Mouse (Mus musculus) embryonic facial prominence, embryonic 13.5 days (tissue): ENCODE data around the gene Dab1. TPM values are rescaled to one million over a fixed set of nuclear protein-coding genes. Genes with fewer than 3 reads are reported as not detected.

Experiments used
- ATAC-seq: fragments of 200-750 bp; cut with Nextera tagmentation; 2 replicates; pipeline ENCODE4 v1.8.0; 2017; ENCODE audit warnings: low read depth; ENCODE audit not compliant: insufficient number of reproducible peaks, insufficient read depth, low FRiP score, low TSS enrichment
- H3K27ac ChIP-seq: fragments of 300-500 bp; sonication (generic); 2 replicates; pipeline ENCODE4 v1.5.1; 2015; ENCODE audit warnings: moderate library complexity, mild to moderate bottlenecking, inconsistent platforms
- H3K27me3 ChIP-seq: fragments of 300-500 bp; sonication (generic); 2 replicates; pipeline ENCODE4 v1.6.1; 2015; ENCODE audit warnings: mild to moderate bottlenecking, inconsistent platforms
- H3K36me3 ChIP-seq: fragments of 300-500 bp; sonication (generic); 2 replicates; pipeline ENCODE4 v1.6.1; 2015; ENCODE audit warnings: mild to moderate bottlenecking, inconsistent platforms
- H3K4me1 ChIP-seq: fragments of 300-500 bp; sonication (generic); 2 replicates; pipeline ENCODE4 v1.6.1; 2015; ENCODE audit warnings: inconsistent platforms
- H3K4me2 ChIP-seq: fragments of 300-500 bp; sonication (generic); 2 replicates; pipeline ENCODE4 v1.6.1; 2015; ENCODE audit warnings: moderate library complexity, mild to moderate bottlenecking, inconsistent platforms
- H3K4me3 ChIP-seq: fragments of 300-500 bp; sonication (generic); 2 replicates; pipeline ENCODE4 v1.5.1; 2015; ENCODE audit warnings: mild to moderate bottlenecking, inconsistent platforms
- H3K9ac ChIP-seq: fragments of 300-500 bp; sonication (generic); 2 replicates; pipeline ENCODE4 v1.6.1; 2015; ENCODE audit warnings: mild to moderate bottlenecking, inconsistent platforms
- H3K9me3 ChIP-seq: fragments of 300-500 bp; sonication (generic); 2 replicates; pipeline ENCODE4 v1.6.1; 2016; ENCODE audit warnings: inconsistent platforms
- WGBS: fragments of 180-500 bp; shearing (Covaris S2); methylation state at CpG from one replicate; pipeline ENCODE4 v1.1.7; 2015; ENCODE audit warnings: mixed read lengths; 5-methylcytosine and 5-hydroxymethylcytosine counted together
- polyA plus RNA-seq: library from polyadenylated mRNA; unstranded; fragments of >200 nt; fragmentation: Nextera tagmentation; extraction: Ambion mirVana; gene quantifications from 2 replicates; pipeline ENCODE4 v1.2.1, GENCODE M21; 2015

The Dab1 gene
- polyA plus RNA-seq, 1 experiment from 2014 or later: 17.3 TPM

- ATAC-seq: no peak
- Histone ChIP-seq H3K27ac (no peak overlapping the region), H3K36me3 (no peaks in the 10 kb centered on the region), H3K4me1 (no peaks in the 10 kb centered on the region), H3K27me3 (no peaks in the 10 kb centered on the region), H3K4me3 (no peak overlapping the region), H3K4me2 (no peak overlapping the region), H3K9me3 (no peaks in the 10 kb centered on the region), H3K9ac (no peak overlapping the region)
- 30% methylated on average over 5 of the region's 5 CpGs for WGBS
These were observed 307.5 kb downstream of the Dab1 start for GRCm38 (mm10) chr4:103926682-103927081.

- Histone ChIP-seq H3K9ac (no peak overlapping the region), H3K4me1 (no peaks in the 10 kb centered on the region), H3K27me3 (no peaks in the 10 kb centered on the region), H3K4me2 (no peak overlapping the region), H3K27ac (no peak overlapping the region), H3K9me3 (no peaks in the 10 kb centered on the region), H3K36me3 (no peaks in the 10 kb centered on the region), H3K4me3 (no peak overlapping the region)
- ATAC-seq: no peak
These were observed 310.5 kb downstream of the Dab1 start for GRCm38 (mm10) chr4:103929631-103930030.

- 66% methylated on average over 3 of the region's 3 CpGs for WGBS
- H3K9ac ChIP-seq: no peak overlapping the region
- H3K4me3 ChIP-seq: no peak overlapping the region
- H3K27me3 ChIP-seq: no peaks in the 10 kb centered on the region
- no peaks in the 10 kb centered on the region for H3K36me3 ChIP-seq
- H3K9me3 ChIP-seq: no peaks in the 10 kb centered on the region
- H3K4me1 ChIP-seq: no peaks in the 10 kb centered on the region
- H3K4me2 ChIP-seq: no peak overlapping the region
- no peak for ATAC-seq
- no peak overlapping the region for H3K27ac ChIP-seq
These were observed 315.2 kb downstream of the Dab1 start for GRCm38 (mm10) chr4:103934364-103934763.

GRCm38 (mm10) chr4:103948255-103948654 lies 329.1 kb downstream of the Dab1 start:
- H3K4me2 ChIP-seq: no peak overlapping the region
- no peaks in the 10 kb centered on the region for H3K27me3 ChIP-seq
- ATAC-seq: no peak
- WGBS: 81% methylated on average over 3 of the region's 3 CpGs
- H3K9ac ChIP-seq: no peak overlapping the region
- H3K4me1 ChIP-seq: no peaks in the 10 kb centered on the region
- no peaks in the 10 kb centered on the region for H3K9me3 ChIP-seq
- no peak overlapping the region for H3K27ac ChIP-seq
- no peaks in the 10 kb centered on the region for H3K36me3 ChIP-seq
- H3K4me3 ChIP-seq: no peak overlapping the region

GRCm38 (mm10) chr4:103953652-103954220 lies 334.6 kb downstream of the Dab1 start:
- H3K4me2 ChIP-seq: peak overlapping the region; percentile 11; the same call in 1 of the 2 replicates
- H3K4me3 ChIP-seq: no peak overlapping the region
- no peak for ATAC-seq
- no peaks in the 10 kb centered on the region for H3K36me3 ChIP-seq
- H3K27ac ChIP-seq: no peak overlapping the region
- H3K4me1 ChIP-seq: no peaks in the 10 kb centered on the region
- H3K9ac ChIP-seq: no peak overlapping the region
- WGBS: 36% methylated on average over 9 of the region's 9 CpGs
- no peaks in the 10 kb centered on the region for H3K27me3 ChIP-seq
- H3K9me3 ChIP-seq: no peaks in the 10 kb centered on the region

- no peaks in the 10 kb centered on the region for H3K27me3 ChIP-seq
- 70% methylated on average over 7 of the region's 7 CpGs for WGBS
- H3K9ac ChIP-seq: no peak overlapping the region
- H3K9me3 ChIP-seq: no peaks in the 10 kb centered on the region
- no peak overlapping the region for H3K4me3 ChIP-seq
- no peaks in the 10 kb centered on the region for H3K4me1 ChIP-seq
- no peak overlapping the region for H3K4me2 ChIP-seq
- no peak overlapping the region for H3K27ac ChIP-seq
- no peaks in the 10 kb centered on the region for H3K36me3 ChIP-seq
- no peak for ATAC-seq
These were observed 342.2 kb downstream of the Dab1 start for GRCm38 (mm10) chr4:103961134-103962049.

GRCm38 (mm10) chr4:103969906-103970305 lies 350.7 kb downstream of the Dab1 start:
- H3K4me2 ChIP-seq: no peak overlapping the region
- no peak for ATAC-seq
- H3K36me3 ChIP-seq: no peaks in the 10 kb centered on the region
- H3K27ac ChIP-seq: no peak overlapping the region
- no peaks in the 10 kb centered on the region for H3K9me3 ChIP-seq
- no peak overlapping the region for H3K9ac ChIP-seq
- 83% methylated on average over 9 of the region's 9 CpGs for WGBS
- H3K4me1 ChIP-seq: no peaks in the 10 kb centered on the region
- H3K4me3 ChIP-seq: no peak overlapping the region
- H3K27me3 ChIP-seq: no peaks in the 10 kb centered on the region

GRCm38 (mm10) chr4:103974536-103974935 lies 355.4 kb downstream of the Dab1 start:
- no peak for ATAC-seq
- no peaks in the 10 kb centered on the region for H3K36me3 ChIP-seq
- H3K9me3 ChIP-seq: no peaks in the 10 kb centered on the region
- H3K27me3 ChIP-seq: no peaks in the 10 kb centered on the region
- no peaks in the 10 kb centered on the region for H3K4me1 ChIP-seq
- H3K9ac ChIP-seq: no peak overlapping the region
- H3K4me3 ChIP-seq: no peak overlapping the region
- H3K27ac ChIP-seq: no peak overlapping the region
- H3K4me2 ChIP-seq: no peak overlapping the region
- WGBS: 85% methylated on average over 2 of the region's 2 CpGs

- Histone ChIP-seq H3K27me3 (no peaks in the 10 kb centered on the region), H3K9me3 (no peaks in the 10 kb centered on the region), H3K4me2 (no peak overlapping the region), H3K4me1 (no peaks in the 10 kb centered on the region), H3K9ac (no peak overlapping the region), H3K27ac (no peak overlapping the region), H3K36me3 (no peaks in the 10 kb centered on the region), H3K4me3 (no peak overlapping the region)
- 92% methylated on average over 2 of the region's 2 CpGs for WGBS
- no peak for ATAC-seq
These were observed 355.8 kb downstream of the Dab1 start for GRCm38 (mm10) chr4:103974946-103975345.

- H3K4me1 ChIP-seq: no peaks in the 10 kb centered on the region
- H3K9ac ChIP-seq: no peak overlapping the region
- no peak overlapping the region for H3K4me3 ChIP-seq
- no peaks in the 10 kb centered on the region for H3K27me3 ChIP-seq
- no peaks in the 10 kb centered on the region for H3K9me3 ChIP-seq
- no peaks in the 10 kb centered on the region for H3K36me3 ChIP-seq
- no peak for ATAC-seq
- no peak overlapping the region for H3K4me2 ChIP-seq
- no peak overlapping the region for H3K27ac ChIP-seq
- 80% methylated on average over 3 of the region's 3 CpGs for WGBS
These were observed 374.7 kb downstream of the Dab1 start for GRCm38 (mm10) chr4:103993884-103994283.

GRCm38 (mm10) chr4:103994406-103994805 lies 375.2 kb downstream of the Dab1 start:
- Histone ChIP-seq H3K4me1 (no peaks in the 10 kb centered on the region), H3K9me3 (no peaks in the 10 kb centered on the region), H3K4me2 (no peak overlapping the region), H3K27me3 (no peaks in the 10 kb centered on the region), H3K27ac (no peak overlapping the region), H3K36me3 (no peaks in the 10 kb centered on the region), H3K9ac (no peak overlapping the region), H3K4me3 (no peak overlapping the region)
- ATAC-seq: no peak
- WGBS: 55% methylated on average over 1 of the region's 1 CpGs

- Histone ChIP-seq H3K9me3 (no peaks in the 10 kb centered on the region), H3K27ac (no peak overlapping the region), H3K4me2 (no peak overlapping the region), H3K36me3 (no peaks in the 10 kb centered on the region), H3K4me3 (no peak overlapping the region), H3K9ac (no peak overlapping the region), H3K4me1 (no peaks in the 10 kb centered on the region), H3K27me3 (no peaks in the 10 kb centered on the region)
- ATAC-seq: no peak
- WGBS: 72% methylated on average over 5 of the region's 5 CpGs
These were observed 389.2 kb downstream of the Dab1 start for GRCm38 (mm10) chr4:104008406-104008805.
